Mouse (Mus musculus) cortical plate, adult 2 months (tissue): ENCODE measurements around the gene Cyp4a12b.

Experiments used
- CTCF ChIP-seq: fragments of 200-500 bp; IDR thresholded peaks from 2 replicates; pipeline ENCODE4 v1.5.1; 2011; ENCODE audit warnings: mild to moderate bottlenecking, control low read depth, low read length; ENCODE audit not compliant: insufficient read depth; ENCODE audit errors: extremely low read depth
- POLR2A ChIP-seq: fragments of 200-500 bp; IDR thresholded peaks from 2 replicates; pipeline ENCODE4 v1.6.1; 2011; ENCODE audit warnings: mild to moderate bottlenecking, low read length, control low read depth; ENCODE audit not compliant: insufficient read depth; ENCODE audit errors: extremely low read depth

DNA sequence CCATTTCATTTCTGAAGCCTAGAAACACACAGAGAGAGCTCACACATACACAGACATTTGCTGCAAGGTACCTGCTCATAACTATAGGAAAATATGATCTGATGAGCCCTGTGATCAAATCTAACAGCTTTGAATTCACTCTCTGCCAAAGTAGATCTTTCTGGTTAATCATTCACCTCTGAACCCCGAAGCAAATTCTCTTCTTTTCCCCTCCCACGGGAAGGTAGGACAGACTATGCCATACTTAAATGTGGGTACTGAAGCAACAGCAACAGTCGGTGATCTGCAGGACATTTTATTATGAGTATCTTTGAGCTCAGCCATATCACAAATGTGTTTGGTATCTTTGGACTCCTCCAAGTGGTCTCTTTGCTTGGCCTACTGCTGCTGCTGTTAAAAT lies 40.9 kb downstream of the Cyp4a12b start, which contains the start of gene Cyp4a30b:
- TF ChIP-seq CTCF: no peak
- TF ChIP-seq POLR2A: no peak
